Mouse (Mus musculus): ENCODE data around the gene Fkbpl. TPM values are rescaled to one million over a fixed set of nuclear protein-coding genes. Genes with fewer than 3 reads are reported as not detected.

Gene Fkbpl
- polyA plus RNA-seq, 1 experiment from 2014 or later: 12.4 TPM

DNA sequence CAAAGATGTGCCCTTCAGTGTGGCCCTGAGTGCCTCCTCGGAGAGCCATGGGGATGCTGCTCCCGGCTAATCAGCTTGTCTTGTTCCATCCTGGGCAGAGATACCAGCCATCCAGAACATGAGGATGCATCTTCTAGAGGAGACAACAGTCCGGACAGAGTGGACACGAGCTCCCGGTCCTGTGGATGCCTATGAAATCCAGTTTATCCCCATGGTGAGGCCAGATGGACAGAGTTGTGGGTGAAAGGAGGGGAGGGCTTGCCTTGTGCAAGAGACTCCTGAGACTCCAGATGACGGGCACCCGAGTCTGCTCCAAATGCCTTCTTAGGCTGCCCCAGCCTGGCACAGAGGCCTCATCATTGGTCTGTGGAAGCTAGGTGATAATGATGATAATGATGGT lies 28.6 kb downstream of the Fkbpl start:
- 93% methylated on average over 7 of the region's 7 CpGs for WGBS
- TF ChIP-seq EP300 (optimal IDR thresholded peaks at IDR 0.05) (no peak), CTCF (IDR thresholded peaks at IDR 0.05; ENCODE audit: low read depth) (no peak)

DNA sequence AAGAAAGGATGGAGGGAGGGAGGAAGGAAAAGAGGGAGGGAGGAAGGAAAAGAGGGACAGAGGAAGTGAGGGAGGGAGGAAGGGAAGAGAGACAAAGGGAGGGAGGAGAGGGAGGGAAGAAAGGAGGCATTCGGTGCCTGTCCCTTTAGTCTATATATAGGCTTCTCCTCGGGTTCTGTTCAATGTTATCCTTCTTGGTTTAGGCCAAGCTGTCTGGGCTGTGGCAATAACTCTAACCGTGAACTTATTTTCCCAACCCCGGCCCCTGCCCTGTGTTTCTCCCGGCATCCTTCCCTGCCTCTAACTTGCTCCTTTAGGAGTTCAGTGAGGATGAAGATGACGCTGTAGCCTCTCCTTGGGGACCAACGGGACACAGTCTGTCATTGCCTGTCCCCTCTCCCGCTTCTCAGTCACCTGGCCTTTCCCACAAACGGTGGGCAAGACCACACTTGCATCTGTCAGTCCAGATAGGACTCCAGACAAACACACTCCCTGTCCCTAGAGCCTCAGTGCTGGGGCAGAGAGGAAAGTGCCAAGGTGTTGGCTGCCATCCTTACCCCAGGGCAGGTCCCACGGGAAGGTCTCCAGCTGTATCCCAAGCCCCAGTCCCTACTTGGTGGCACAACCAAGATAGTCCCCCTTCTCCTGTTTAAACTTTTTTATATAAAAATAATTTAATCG lies 30.1 kb downstream of the Fkbpl start:
- Histone ChIP-seq H3K27me3 (ENCODE audit: control insufficient read depth, insufficient read depth, low read length) (peaks cover 9% of the 10 kb centered on the region; the same call in 1 of the 2 replicates), H3K4me2 (replicated peaks; ENCODE audit: low read depth) (no peak overlapping the region), H3K9ac (ENCODE audit: low read length) (no peak overlapping the region), H3K4me3 (ENCODE audit: low read depth, low read length) (no peak overlapping the region), H3K27ac (replicated peaks) (peak overlapping the region; percentile 84), H3K4me1 (replicated peaks; ENCODE audit: control insufficient read depth, insufficient read depth) (peaks cover 3% of the 10 kb centered on the region; the same call in 1 of the 2 replicates), H3K36me3 (ENCODE audit: control insufficient read depth, insufficient read depth, low read length) (no peaks in the 10 kb centered on the region), H3K9me3 (ENCODE audit: control insufficient read depth, low read length) (no peaks in the 10 kb centered on the region)
- no peak for DNase-seq (ENCODE audit: low spot score)
- TF ChIP-seq CTCF (IDR thresholded peaks at IDR 0.05; ENCODE audit: low read depth) (no peak), EP300 (optimal IDR thresholded peaks at IDR 0.05) (no peak)
- ATAC-seq (ENCODE audit: low FRiP score, low TSS enrichment): peak; percentile 52; the same call in 1 of the 2 replicates
- 38% methylated on average over 11 of the region's 11 CpGs for WGBS

More for the DNA sequence above, 28.6 kb downstream of the Fkbpl start:
- no peaks in the 10 kb centered on the region for H3K9me3 ChIP-seq (ENCODE audit: control insufficient read depth, low read length)
- H3K27ac ChIP-seq (replicated peaks): no peak overlapping the region
- H3K4me3 ChIP-seq (ENCODE audit: low read depth, low read length): no peak overlapping the region
- H3K36me3 ChIP-seq (ENCODE audit: control insufficient read depth, insufficient read depth, low read length): no peaks in the 10 kb centered on the region
- ATAC-seq (ENCODE audit: low FRiP score, low TSS enrichment) (no peak), DNase-seq (ENCODE audit: low spot score) (no peak)
- H3K9ac ChIP-seq (ENCODE audit: low read length): no peak overlapping the region
- H3K4me2 ChIP-seq (replicated peaks; ENCODE audit: low read depth): no peak overlapping the region
- H3K4me1 ChIP-seq (replicated peaks; ENCODE audit: control insufficient read depth, insufficient read depth): peaks cover 3% of the 10 kb centered on the region; the same call in 1 of the 2 replicates
- peaks cover 9% of the 10 kb centered on the region; the same call in 1 of the 2 replicates for H3K27me3 ChIP-seq (ENCODE audit: control insufficient read depth, insufficient read depth, low read length)

DNA sequence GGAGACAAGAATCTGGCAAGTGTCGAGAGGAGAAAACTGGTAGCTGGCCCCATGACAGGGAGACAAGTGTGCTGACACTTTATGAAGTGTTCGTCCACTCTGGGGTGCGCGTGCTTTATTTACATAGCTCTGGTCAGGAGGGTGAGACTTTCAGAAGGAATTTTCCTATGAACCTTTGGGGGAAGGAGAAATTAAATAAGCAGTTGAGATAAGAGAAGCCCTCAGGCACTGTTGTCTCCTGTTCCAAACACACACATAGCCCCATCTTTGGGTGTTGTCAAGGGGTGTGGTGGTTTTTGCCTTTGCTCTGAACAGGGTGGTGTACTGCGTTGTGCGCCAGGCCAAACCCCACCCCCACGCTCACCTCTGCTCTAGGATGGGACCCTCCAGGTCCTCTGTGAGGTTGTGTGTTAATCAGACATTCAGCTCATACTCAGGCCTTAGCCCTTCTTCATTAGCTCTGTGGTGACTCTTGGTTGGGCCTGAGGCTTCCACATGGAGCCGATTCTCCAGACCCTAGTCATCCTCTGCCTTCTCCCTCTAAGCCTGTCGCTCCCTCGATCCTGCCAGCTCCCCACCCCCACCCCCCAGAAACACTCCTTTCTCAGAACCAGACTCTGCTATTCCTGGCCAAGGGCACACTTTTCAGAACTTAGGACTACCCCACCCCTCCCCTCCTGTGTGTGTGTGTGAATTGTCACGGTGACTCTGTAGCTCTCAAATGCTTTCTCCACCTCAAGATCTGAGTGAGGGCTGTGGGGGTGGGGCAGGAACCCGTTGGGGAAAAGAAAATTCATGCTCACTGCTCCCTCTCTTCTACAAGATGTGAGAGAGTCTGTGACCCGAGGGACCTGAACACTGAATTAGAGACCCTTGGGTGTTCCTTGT lies 30.9 kb downstream of the Fkbpl start:
- no peaks in the 10 kb centered on the region for H3K36me3 ChIP-seq (ENCODE audit: control insufficient read depth, insufficient read depth, low read length)
- 37% methylated on average over 13 of the region's 13 CpGs for WGBS
- H3K9ac ChIP-seq (ENCODE audit: low read length): no peak overlapping the region
- H3K4me2 ChIP-seq (replicated peaks; ENCODE audit: low read depth): no peak overlapping the region
- ATAC-seq (ENCODE audit: low FRiP score, low TSS enrichment) (peak; percentile 18; the same call in 1 of the 2 replicates), DNase-seq (ENCODE audit: low spot score) (no peak)
- TF ChIP-seq CTCF (IDR thresholded peaks at IDR 0.05; ENCODE audit: low read depth): no peak
- no peak for TF ChIP-seq EP300 (optimal IDR thresholded peaks at IDR 0.05)
- H3K9me3 ChIP-seq (ENCODE audit: control insufficient read depth, low read length): no peaks in the 10 kb centered on the region
- H3K4me3 ChIP-seq (ENCODE audit: low read depth, low read length): no peak overlapping the region
- H3K4me1 ChIP-seq (replicated peaks; ENCODE audit: control insufficient read depth, insufficient read depth): peaks cover 3% of the 10 kb centered on the region; the same call in 1 of the 2 replicates
- peak overlapping the region; percentile 84 for H3K27ac ChIP-seq (replicated peaks)
- peaks cover 9% of the 10 kb centered on the region; the same call in 1 of the 2 replicates for H3K27me3 ChIP-seq (ENCODE audit: control insufficient read depth, insufficient read depth, low read length)

DNA sequence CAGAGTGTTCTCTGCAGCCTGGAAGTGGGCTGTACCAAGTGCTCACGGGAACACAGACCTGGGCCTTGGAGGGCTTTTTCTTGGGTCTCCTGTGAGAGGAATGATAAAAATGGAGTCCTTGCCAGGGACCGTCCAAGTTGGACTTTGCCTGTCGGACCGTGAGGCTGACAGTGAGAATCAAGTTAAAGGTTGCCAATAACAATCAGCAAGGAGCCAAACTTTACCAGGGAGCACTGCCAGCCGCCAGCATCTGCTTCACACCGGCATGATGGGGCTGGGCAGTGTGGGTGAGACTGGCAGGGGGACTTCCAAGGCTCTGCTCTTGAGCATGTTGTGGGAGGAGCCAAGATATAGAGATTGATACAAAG lies 31.5 kb downstream of the Fkbpl start:
- Histone ChIP-seq H3K36me3 (ENCODE audit: control insufficient read depth, insufficient read depth, low read length) (no peaks in the 10 kb centered on the region), H3K4me3 (ENCODE audit: low read depth, low read length) (no peak overlapping the region), H3K4me2 (replicated peaks; ENCODE audit: low read depth) (no peak overlapping the region), H3K9ac (ENCODE audit: low read length) (no peak overlapping the region), H3K9me3 (ENCODE audit: control insufficient read depth, low read length) (no peaks in the 10 kb centered on the region), H3K27ac (replicated peaks) (peak overlapping the region; percentile 84), H3K27me3 (ENCODE audit: control insufficient read depth, insufficient read depth, low read length) (peaks cover 4% of the 10 kb centered on the region; the same call in 1 of the 2 replicates), H3K4me1 (replicated peaks; ENCODE audit: control insufficient read depth, insufficient read depth) (peaks cover 3% of the 10 kb centered on the region; the same call in 1 of the 2 replicates)
- WGBS: 72% methylated on average over 6 of the region's 6 CpGs
- no peak for TF ChIP-seq EP300 (optimal IDR thresholded peaks at IDR 0.05)
- TF ChIP-seq CTCF (IDR thresholded peaks at IDR 0.05; ENCODE audit: low read depth): no peak
- DNase-seq (ENCODE audit: low spot score) (no peak), ATAC-seq (ENCODE audit: low FRiP score, low TSS enrichment) (no peak)

DNA sequence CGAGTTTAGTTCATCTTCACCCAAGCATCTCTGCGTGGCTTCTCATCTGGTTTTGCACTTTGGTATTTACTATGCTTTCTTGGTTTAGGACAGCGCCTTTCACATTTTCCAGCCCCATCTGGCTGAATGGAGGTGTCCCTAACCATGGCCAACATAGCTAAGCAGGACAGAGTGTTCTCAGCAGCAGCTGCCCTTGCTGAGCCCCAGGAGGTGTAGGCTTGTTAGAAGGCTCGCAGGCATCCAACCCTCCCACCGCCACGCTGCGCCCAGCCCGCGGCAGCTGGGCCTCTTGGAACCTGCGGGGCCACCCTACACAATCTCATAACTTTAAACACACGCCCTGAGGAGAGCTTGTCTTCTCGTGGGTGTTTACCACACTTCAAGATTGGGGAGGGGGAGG lies 32.1 kb downstream of the Fkbpl start:
- ATAC-seq (ENCODE audit: low FRiP score, low TSS enrichment) (no peak), DNase-seq (ENCODE audit: low spot score) (no peak)
- no peak overlapping the region for H3K9ac ChIP-seq (ENCODE audit: low read length)
- no peak overlapping the region for H3K4me2 ChIP-seq (replicated peaks; ENCODE audit: low read depth)
- H3K4me1 ChIP-seq (replicated peaks; ENCODE audit: control insufficient read depth, insufficient read depth): no peaks in the 10 kb centered on the region; the same call in 1 of the 2 replicates
- H3K9me3 ChIP-seq (ENCODE audit: control insufficient read depth, low read length): no peaks in the 10 kb centered on the region
- no peaks in the 10 kb centered on the region for H3K36me3 ChIP-seq (ENCODE audit: control insufficient read depth, insufficient read depth, low read length)
- H3K27me3 ChIP-seq (ENCODE audit: control insufficient read depth, insufficient read depth, low read length): peaks cover 3% of the 10 kb centered on the region; the same call in 1 of the 2 replicates
- no peak overlapping the region; the same call in 1 of the 2 replicates for H3K27ac ChIP-seq (replicated peaks)
- H3K4me3 ChIP-seq (ENCODE audit: low read depth, low read length): no peak overlapping the region
- TF ChIP-seq CTCF (IDR thresholded peaks at IDR 0.05; ENCODE audit: low read depth): no peak
- 56% methylated on average over 12 of the region's 12 CpGs for WGBS

Measured in stomach, postnatal 0 days (tissue).